Mouse (Mus musculus) limb, embryonic 11.5 days (tissue): ENCODE results near the gene Gsc. TPM values are rescaled to one million over a fixed set of nuclear protein-coding genes. Genes with fewer than 3 reads are reported as not detected.

ENCODE experiments used
- ATAC-seq: fragments of 200-750 bp; cut with Nextera tagmentation; 2 replicates; pipeline ENCODE4 v1.8.0; 2017; ENCODE audit warnings: low read depth; ENCODE audit not compliant: insufficient number of reproducible peaks, low FRiP score, low TSS enrichment
- DNase-seq: peaks from one replicate; pipeline ENCODE4 v3.0.0-alpha.2; 2015; ENCODE audit warnings: low spot score
- H3K27ac ChIP-seq: fragments of 300-500 bp; sonication (generic); replicated peaks from 2 replicates; pipeline ENCODE4 v1.5.1; 2014; ENCODE audit warnings: low read depth, mild to moderate bottlenecking, low read length
- H3K27me3 ChIP-seq: fragments of 300-500 bp; sonication (generic); 2 replicates; pipeline ENCODE4 v1.6.1; 2014; ENCODE audit warnings: mild to moderate bottlenecking, low read length, mixed read lengths; ENCODE audit not compliant: control insufficient read depth, insufficient read depth
- H3K36me3 ChIP-seq: fragments of 300-500 bp; sonication (generic); 2 replicates; pipeline ENCODE4 v1.6.1; 2014; ENCODE audit warnings: mild to moderate bottlenecking, low read length, moderate library complexity, mixed read lengths; ENCODE audit not compliant: control insufficient read depth, insufficient read depth
- H3K4me1 ChIP-seq: fragments of 300-500 bp; sonication (generic); 2 replicates; pipeline ENCODE4 v1.6.1; 2014; ENCODE audit warnings: low read length, mixed read lengths; ENCODE audit not compliant: control insufficient read depth, insufficient read depth
- H3K4me2 ChIP-seq: fragments of 300-500 bp; sonication (generic); 2 replicates; pipeline ENCODE4 v1.6.1; 2014; ENCODE audit warnings: low read depth, mild to moderate bottlenecking, moderate library complexity; ENCODE audit not compliant: severe bottlenecking
- H3K4me3 ChIP-seq: fragments of 300-500 bp; sonication (generic); 2 replicates; pipeline ENCODE4 v1.5.1; 2014; ENCODE audit warnings: low read depth, low read length
- H3K9ac ChIP-seq: fragments of 300-500 bp; sonication (generic); 2 replicates; pipeline ENCODE4 v1.6.1; 2014; ENCODE audit warnings: mild to moderate bottlenecking, low read length
- H3K9me3 ChIP-seq: fragments of 300-500 bp; sonication (generic); 2 replicates; pipeline ENCODE4 v1.6.1; 2016; ENCODE audit warnings: low read length; ENCODE audit not compliant: control insufficient read depth
- WGBS: fragments of 180-500 bp; shearing (Covaris S2); extraction: QIAGEN DNeasy Blood & Tissue Kit; methylation state at CpG from one replicate; pipeline ENCODE4 v1.1.7; 2014; 5-methylcytosine and 5-hydroxymethylcytosine counted together
- polyA plus RNA-seq: library from polyadenylated mRNA; unstranded; fragments of >200 nt; fragmentation: Nextera tagmentation; extraction: Ambion mirVana; gene quantifications from 2 replicates; pipeline ENCODE4 v1.2.1, GENCODE M21; 2014

Gsc gene
- 24.4 and 33.2 TPM in 2 replicates for polyA plus RNA-seq

- under 1% methylated on average over 83 of the region's 97 CpGs for WGBS
- Histone ChIP-seq H3K9me3 (no peaks in the 10 kb centered on the region), H3K4me3 (peak within 1 kb of the TSS; percentile 66), H3K9ac (peak within 1 kb of the TSS; percentile 88), H3K4me1 (peaks cover 21% of the 10 kb centered on the region), H3K27ac (peak within 1 kb of the TSS; percentile 83), H3K27me3 (peaks cover 35% of the 10 kb centered on the region), H3K36me3 (no peaks in the 10 kb centered on the region), H3K4me2 (peak within 1 kb of the TSS; percentile 90)
- ATAC-seq (peak; percentile 70), DNase-seq (peak; percentile 85)
These were observed at the start of gene Gsc for GRCm38 (mm10) chr12:104472601-104473424. Gsc (minus strand) TSS chr12:104473330.

GRCm38 (mm10) chr12:104519721-104520120 lies 46.6 kb upstream of the Gsc start:
- Histone ChIP-seq H3K36me3 (no peaks in the 10 kb centered on the region), H3K27ac (no peak overlapping the region), H3K4me2 (no peak overlapping the region), H3K9me3 (0 out of 2 replicates have a peak, but pooled peaks cover 4% of the 10 kb centered on the region), H3K9ac (no peak overlapping the region), H3K4me1 (no peaks in the 10 kb centered on the region), H3K4me3 (no peak overlapping the region), H3K27me3 (no peaks in the 10 kb centered on the region)
- no peak for ATAC-seq
- 88% methylated on average over 5 of the region's 5 CpGs for WGBS
- DNase-seq: no peak

- WGBS: 59% methylated on average over 7 of the region's 7 CpGs
- Histone ChIP-seq H3K4me1 (no peaks in the 10 kb centered on the region), H3K36me3 (no peaks in the 10 kb centered on the region), H3K27ac (no peak overlapping the region), H3K4me2 (no peak overlapping the region), H3K9ac (no peak overlapping the region), H3K9me3 (no peaks in the 10 kb centered on the region), H3K4me3 (no peak overlapping the region), H3K27me3 (no peaks in the 10 kb centered on the region)
- ATAC-seq (no peak), DNase-seq (no peak)
These were observed 34.8 kb upstream of the Gsc start for GRCm38 (mm10) chr12:104507911-104508310.

DNA sequence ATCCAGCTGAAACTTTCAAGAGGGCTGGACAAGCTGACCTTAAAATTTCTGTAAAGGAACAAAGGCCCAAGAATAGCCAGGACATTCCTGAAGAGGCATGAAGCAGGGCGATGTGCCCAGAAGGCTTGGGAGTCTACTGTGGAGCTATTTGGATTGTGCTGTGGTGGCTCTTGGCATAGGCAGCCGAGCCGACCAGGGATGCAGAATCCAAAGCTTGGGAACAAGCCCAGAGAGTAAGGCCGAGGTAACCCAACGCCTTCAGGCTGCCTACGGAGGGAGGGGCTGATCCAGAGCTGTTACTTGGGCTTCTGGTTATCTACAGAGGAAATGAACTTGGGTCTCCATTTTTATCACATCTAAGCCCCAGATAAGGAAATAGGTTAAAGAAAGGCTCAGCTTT lies 18.9 kb upstream of the Gsc start:
- DNase-seq (no peak), ATAC-seq (no peak)
- no peaks in the 10 kb centered on the region for H3K36me3 ChIP-seq
- H3K27ac ChIP-seq: no peak overlapping the region
- no peak overlapping the region for H3K4me3 ChIP-seq
- 0 out of 2 replicates have a peak, but pooled peaks cover 6% of the 10 kb centered on the region for H3K27me3 ChIP-seq
- no peaks in the 10 kb centered on the region for H3K4me1 ChIP-seq
- H3K9ac ChIP-seq: no peak overlapping the region
- no peaks in the 10 kb centered on the region for H3K9me3 ChIP-seq
- 66% methylated on average over 6 of the region's 6 CpGs for WGBS
- no peak overlapping the region for H3K4me2 ChIP-seq

DNA sequence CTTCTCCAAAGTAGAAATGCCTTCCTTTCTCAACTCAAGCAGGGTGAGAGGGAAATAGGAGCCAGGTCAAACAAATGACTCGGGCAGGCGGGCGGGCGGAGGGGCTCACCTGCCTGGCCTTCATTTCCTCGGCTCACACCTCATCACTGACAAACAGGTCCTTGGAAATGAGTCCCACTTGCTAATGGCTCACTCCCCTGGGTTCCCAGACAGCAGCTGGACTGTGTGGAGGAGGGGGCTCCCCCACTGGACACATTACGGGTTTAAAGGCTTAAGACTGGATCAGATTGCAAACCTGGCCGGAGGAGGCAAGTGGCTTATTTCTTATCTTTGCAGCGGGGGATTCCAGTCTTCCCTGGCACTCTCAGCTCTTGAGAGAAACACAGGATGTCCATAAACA lies 13.1 kb upstream of the Gsc start:
- Histone ChIP-seq H3K4me1 (peaks cover 13% of the 10 kb centered on the region; the same call in 1 of the 2 replicates), H3K9me3 (no peaks in the 10 kb centered on the region), H3K9ac (no peak overlapping the region), H3K27ac (no peak overlapping the region), H3K4me2 (no peak overlapping the region), H3K36me3 (no peaks in the 10 kb centered on the region), H3K27me3 (peaks cover under 1% of the 10 kb centered on the region; the same call in 1 of the 2 replicates), H3K4me3 (no peak overlapping the region)
- ATAC-seq (no peak), DNase-seq (peak; percentile 66)
- 9% methylated on average over 8 of the region's 8 CpGs for WGBS

DNA sequence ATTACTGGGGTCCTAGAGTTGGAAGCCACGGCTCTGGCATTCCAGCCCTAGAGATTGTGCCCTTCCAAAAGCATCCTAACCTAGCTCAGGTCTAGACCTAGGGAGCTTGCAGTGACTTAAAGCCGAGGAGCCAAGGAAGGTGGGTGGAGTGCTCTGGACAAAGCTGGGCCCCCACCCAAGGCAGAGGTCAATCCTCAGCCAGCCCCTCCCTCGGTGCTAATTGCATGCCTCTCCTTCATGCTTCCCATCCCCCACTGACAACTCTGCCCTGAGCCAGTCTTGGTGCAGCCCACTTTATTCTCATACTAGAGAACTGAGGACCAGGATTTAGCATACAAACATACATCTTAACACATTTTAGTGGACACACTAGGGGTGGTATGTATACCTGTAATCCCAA lies 12.0 kb upstream of the Gsc start:
- ATAC-seq (no peak), DNase-seq (no peak)
- no peak overlapping the region for H3K4me3 ChIP-seq
- WGBS: 28% methylated on average over 3 of the region's 3 CpGs
- peaks cover 13% of the 10 kb centered on the region; the same call in 1 of the 2 replicates for H3K4me1 ChIP-seq
- H3K9me3 ChIP-seq: no peaks in the 10 kb centered on the region
- no peaks in the 10 kb centered on the region for H3K36me3 ChIP-seq
- no peak overlapping the region for H3K27ac ChIP-seq
- H3K27me3 ChIP-seq: peaks cover 4% of the 10 kb centered on the region; the same call in 1 of the 2 replicates
- H3K4me2 ChIP-seq: no peak overlapping the region
- no peak overlapping the region for H3K9ac ChIP-seq

DNA sequence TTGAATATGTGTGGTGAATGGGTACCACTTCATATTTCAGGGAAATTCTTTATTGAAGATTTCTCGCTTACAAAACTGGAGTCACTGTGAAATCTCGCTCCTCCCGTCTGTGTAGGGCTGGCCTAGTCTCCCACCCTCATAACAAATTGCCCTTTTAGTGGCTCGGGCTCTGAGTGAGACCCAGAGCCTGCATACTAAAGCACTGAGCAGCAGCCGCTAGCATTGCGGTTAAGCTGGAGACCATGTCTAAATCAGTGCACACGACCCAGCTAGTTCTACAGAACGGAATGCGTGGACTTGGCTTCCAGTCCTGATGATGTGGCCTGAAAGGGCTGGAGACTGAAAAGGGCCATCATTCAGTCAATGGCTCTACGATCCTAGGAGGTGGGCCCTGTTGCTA lies 7.9 kb upstream of the Gsc start:
- no peak for DNase-seq
- Histone ChIP-seq H3K4me2 (no peak overlapping the region), H3K4me1 (peaks cover 12% of the 10 kb centered on the region), H3K9ac (no peak overlapping the region), H3K27ac (no peak overlapping the region), H3K36me3 (no peaks in the 10 kb centered on the region), H3K4me3 (no peak overlapping the region), H3K27me3 (peaks cover 14% of the 10 kb centered on the region), H3K9me3 (no peaks in the 10 kb centered on the region)
- WGBS: 64% methylated on average over 10 of the region's 10 CpGs
- no peak for ATAC-seq

- peak overlapping the region; percentile 25 for H3K4me2 ChIP-seq
These were observed 5.1 kb upstream of the Gsc start for GRCm38 (mm10) chr12:104478193-104478592.

More at GRCm38 (mm10) chr12:104478193-104478592, 5.1 kb upstream of the Gsc start:
- 5% methylated on average over 4 of the region's 4 CpGs for WGBS
- Histone ChIP-seq H3K36me3 (no peaks in the 10 kb centered on the region), H3K4me1 (peaks cover 12% of the 10 kb centered on the region; the same call in 1 of the 2 replicates), H3K27me3 (peaks cover 23% of the 10 kb centered on the region), H3K9ac (no peak overlapping the region), H3K27ac (no peak overlapping the region), H3K9me3 (no peaks in the 10 kb centered on the region), H3K4me3 (no peak overlapping the region)
- ATAC-seq: no peak
- DNase-seq: peak; percentile 51
